Mouse (Mus musculus) T-helper 17 cell (primary cell): Measurements from ENCODE around the gene Gm29049.
"Not testable (repeated sequence)": the region's sequence is repeated elsewhere in the genome, so short reads cannot be mapped to it uniquely, and the experiment has no call there.

Experiments used
- in situ Hi-C, 2 experiments: fragments of 300-600 bp; cut with MboI, MseI; formaldehyde crosslinking; loops; 1 replicate in 1 of 2; 2 replicates in 1 of 2; pipeline ENCODE4 v1.15.1; 2025; ENCODE audit warnings: high pct_unique_total_duplicates in 2 of 2

The Gm29049 gene

GRCm38 (mm10) chrY:7997068-7997467, at the start of gene Gm29049:
Gene Gm29049 (minus strand): TSS chrY:7997168.
- in situ Hi-C loops, result not testable (repeated sequence)
